Mouse (Mus musculus): ENCODE measurements around the gene Tmeff2.

GRCm38 (mm10) chr1:51216292-51217050 lies 316.0 kb downstream of the Tmeff2 start:
- no peak for TF ChIP-seq CTCF (IDR thresholded peaks at IDR 0.05; ENCODE audit: insufficient read depth, low read length)
- TF ChIP-seq POLR2A (IDR thresholded peaks at IDR 0.05; ENCODE audit: borderline replicate concordance, extremely low read depth, low read depth, low read length): no peak

Data from lung, adult 2 months (tissue).